Mouse (Mus musculus): ENCODE measurements at regions not wholly inside any gene's neighbourhood (a gene's known extent, or its start where the extent isn't known, plus 50 kb on each side); places are given as distances from the start of the nearest gene placed in this dataset.

DNA sequence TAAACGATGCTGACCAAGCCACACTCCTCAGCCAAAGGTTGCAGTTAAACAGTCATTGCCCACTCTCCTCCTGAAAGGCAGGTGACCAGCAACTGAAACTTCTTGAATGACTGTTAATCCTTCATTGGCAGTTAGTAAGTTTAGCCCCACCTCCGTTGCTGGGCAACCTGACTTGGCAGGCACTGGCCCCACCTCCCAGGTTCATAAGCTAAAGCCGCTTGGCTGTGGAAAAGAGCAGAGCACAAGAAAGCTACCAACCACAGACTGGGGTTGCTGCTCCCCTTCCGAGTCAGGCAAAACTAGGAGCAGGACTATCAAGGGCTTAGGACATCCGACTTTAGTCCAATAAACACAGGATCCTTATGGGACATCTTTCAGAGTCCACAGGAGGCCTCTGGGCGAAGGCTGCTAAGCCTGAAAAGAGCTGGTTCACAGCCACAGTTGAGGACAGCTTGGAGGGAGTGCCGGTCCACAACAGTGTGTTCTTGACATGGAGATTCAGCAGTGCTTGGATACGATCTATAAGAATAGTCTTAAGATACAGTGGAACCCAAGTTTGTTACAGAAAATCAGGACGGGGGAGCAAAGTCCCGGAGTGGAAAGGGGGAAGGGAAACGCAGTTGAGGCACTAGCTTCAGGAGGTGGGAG, 67.7 kb upstream of the Kcnma1 start:
- peak; percentile 20 for DNase-seq (ENCODE audit: extremely low spot score, low read depth, low spot score)

- DNase-seq (ENCODE audit: extremely low spot score, low read depth, low spot score), result no peak
Observed at GRCm38 (mm10) chr14:24068693-24069092, 54.4 kb upstream of the Kcnma1 start.

DNA sequence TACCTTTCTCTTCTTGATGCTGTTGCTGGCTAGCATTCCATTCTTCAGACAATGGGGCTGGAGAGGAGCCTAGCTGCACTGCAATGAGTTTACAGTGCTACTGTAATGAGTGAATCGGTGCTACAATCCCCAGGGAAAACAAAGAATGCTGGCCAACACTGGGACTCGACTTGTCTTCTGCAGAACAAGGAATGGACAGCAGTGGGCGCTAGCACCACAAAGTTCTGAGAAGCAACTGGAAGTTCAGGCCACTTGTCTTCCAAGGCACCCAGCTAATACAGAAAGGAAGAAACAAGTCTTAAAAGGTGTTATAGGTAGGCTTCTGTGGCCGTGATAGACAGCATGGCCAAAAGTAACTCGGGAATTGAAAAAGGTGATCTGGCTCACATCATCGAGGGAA, 53.4 kb upstream of the Kcnma1 start:
- peak; percentile 44 for DNase-seq (ENCODE audit: extremely low spot score, low read depth, low spot score)

DNA sequence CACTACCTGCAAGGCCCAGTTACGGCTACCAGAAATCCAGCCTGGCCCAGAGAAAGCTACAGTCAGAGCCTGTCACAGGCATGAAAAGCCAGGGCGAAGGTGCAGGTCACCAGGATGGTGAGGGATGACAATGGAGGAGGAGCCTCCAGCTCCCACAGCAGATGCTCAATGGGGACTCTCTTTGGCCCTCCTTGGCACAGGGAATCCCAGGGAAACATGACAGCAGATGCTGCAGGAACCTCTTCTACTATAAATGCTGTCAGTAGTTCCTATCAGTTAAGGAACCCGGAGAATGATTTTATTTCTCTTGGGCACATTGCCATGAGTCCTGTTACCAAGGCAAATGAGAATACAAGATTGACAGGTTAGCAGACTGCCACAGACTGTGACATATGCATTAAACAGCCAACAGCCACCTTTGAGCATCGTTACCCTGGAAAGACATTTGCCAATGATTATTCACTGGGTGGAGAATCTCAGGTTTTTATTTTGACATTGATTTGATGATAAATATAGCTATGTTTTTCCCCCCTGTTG, 51.0 kb upstream of the Kcnma1 start:
- DNase-seq (ENCODE audit: extremely low spot score, low read depth, low spot score), result no peak

All from hindlimb bud, embryonic 11.5 days (tissue).